Mouse (Mus musculus) layer of hippocampus, adult 8-10 months (tissue): Measurements from ENCODE around the gene Reg2. TPM values are rescaled to one million over a fixed set of nuclear protein-coding genes. Genes with fewer than 3 reads are reported as not detected.
"Not testable (repeated sequence)": the region's sequence is repeated elsewhere in the genome, so short reads cannot be mapped to it uniquely, and the experiment has no call there.

Experiments used
- DNase-seq, 2 experiments: peaks; one replicate each; pipeline ENCODE4 v3.0.0; 2022; ENCODE audit warnings: low spot score in 2 of 2
- total RNA-seq, 4 experiments: library from RNA; stranded (reverse); gene quantifications; 2 replicates each; pipeline ENCODE4 v1.2.4; 2022

Gene Reg2
- not detected for total RNA-seq

GRCm38 (mm10) chr6:78395323-78395722 lies at the start of gene Reg2:
TSS of gene Reg2 (plus strand) at chr6:78395623.
- DNase-seq: not testable (repeated sequence)

- no peak for DNase-seq
Observed at GRCm38 (mm10) chr6:78361971-78362563, 33.4 kb upstream of the Reg2 start.

GRCm38 (mm10) chr6:78370357-78370756 lies 25.1 kb upstream of the Reg2 start, which contains the start of gene Reg3b:
TSS of gene Reg3b (plus strand) at chr6:78370657.
- DNase-seq: no peak

- DNase-seq: no peak
Observed at GRCm38 (mm10) chr6:78378765-78379164, 16.7 kb upstream of the Reg2 start, which contains the start of gene Reg3d. TSS of gene Reg3d (minus strand) at chr6:78378865.

GRCm38 (mm10) chr6:78380409-78380808 lies 15.0 kb upstream of the Reg2 start, which contains the start of gene Reg3a:
TSS of gene Reg3a (plus strand) at chr6:78380709.
- DNase-seq: no peak

GRCm38 (mm10) chr6:78385609-78386008 lies 9.8 kb upstream of the Reg2 start:
- no peak for DNase-seq

GRCm38 (mm10) chr6:78422411-78422810 lies 27.0 kb downstream of the Reg2 start, which contains the start of gene Reg1:
TSS of gene Reg1 (plus strand) at chr6:78422711.
- DNase-seq: not testable (repeated sequence)

GRCm38 (mm10) chr6:78425497-78425896 lies 30.1 kb downstream of the Reg2 start:
- DNase-seq: no peak

GRCm38 (mm10) chr6:78447202-78447601 lies 51.8 kb downstream of the Reg2 start:
- no peak for DNase-seq

GRCm38 (mm10) chr6:78448409-78448808 lies 53.0 kb downstream of the Reg2 start:
- no peak for DNase-seq

GRCm38 (mm10) chr6:78452804-78453203 lies 57.4 kb downstream of the Reg2 start:
- no peak for DNase-seq

Other genes starting within 250 kb of the Reg2 start
- not detected for gene Reg3b, start 25.0 kb upstream of the Reg2 start, total RNA-seq
- not detected for gene Reg3d, start 16.8 kb upstream of the Reg2 start, total RNA-seq
- gene Reg3a, start 14.9 kb upstream of the Reg2 start, total RNA-seq: not detected
- gene Reg1, start 27.1 kb downstream of the Reg2 start, total RNA-seq: not detected
- gene Reg3g, start 73.2 kb downstream of the Reg2 start, total RNA-seq: not detected